Mouse (Mus musculus) c-Kit-positive CD71-positive TER-119-negative erythroid progenitor cells, embryonic 14.5 days (primary cell): Measurements from ENCODE around the gene Gm16181.

Experiments used
- DNase-seq: peaks from one replicate; pipeline ENCODE4 v3.0.0-alpha.2; 2013; ENCODE audit warnings: low read depth

The Gm16181 gene

DNA sequence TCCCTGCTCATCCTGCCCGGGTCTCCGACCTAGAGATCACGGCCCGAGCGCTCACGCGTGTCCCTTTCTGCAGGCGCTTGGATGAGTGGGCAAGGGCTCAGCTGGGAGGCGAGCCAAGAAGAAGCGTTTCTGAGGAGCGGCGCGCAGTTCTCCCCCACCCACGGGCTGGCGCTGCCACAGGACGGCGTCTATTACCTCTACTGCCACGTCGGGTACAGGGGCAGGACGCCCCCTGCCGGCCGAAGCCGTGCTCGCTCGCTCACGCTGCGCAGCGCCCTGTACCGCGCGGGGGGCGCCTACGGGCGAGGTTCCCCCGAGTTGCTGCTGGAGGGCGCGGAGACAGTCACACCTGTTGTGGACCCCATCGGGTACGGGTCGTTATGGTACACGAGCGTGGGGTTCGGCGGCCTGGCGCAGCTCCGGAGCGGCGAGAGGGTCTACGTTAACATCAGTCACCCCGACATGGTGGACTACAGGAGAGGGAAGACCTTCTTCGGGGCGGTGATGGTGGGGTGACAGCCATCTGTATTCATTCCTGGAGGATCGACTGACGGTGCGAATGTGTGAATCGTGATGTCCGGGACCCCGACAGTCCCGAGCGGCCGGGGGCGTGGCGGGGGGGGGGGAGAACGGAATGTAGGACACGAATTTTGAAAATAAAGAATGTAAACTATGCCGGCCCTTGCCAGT lies 24.9 kb upstream of the Gm16181 start:
- peak; percentile 55 for DNase-seq

DNA sequence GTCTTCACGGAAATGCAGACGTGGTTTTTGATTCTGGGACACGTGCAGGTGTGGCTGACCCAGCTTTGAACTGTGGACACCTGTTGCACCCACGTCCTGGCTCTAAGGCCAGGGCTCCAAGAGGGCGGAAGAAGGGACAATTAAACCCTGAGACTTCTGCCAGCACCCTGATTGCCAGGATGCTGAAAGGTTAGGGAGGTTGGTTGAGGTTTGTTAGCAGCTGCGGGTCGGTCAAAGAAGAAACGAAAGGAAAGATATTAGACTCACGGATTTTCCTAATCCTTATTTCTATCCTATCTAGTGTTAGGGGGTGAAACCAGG lies 24.4 kb upstream of the Gm16181 start:
- no peak for DNase-seq

DNA sequence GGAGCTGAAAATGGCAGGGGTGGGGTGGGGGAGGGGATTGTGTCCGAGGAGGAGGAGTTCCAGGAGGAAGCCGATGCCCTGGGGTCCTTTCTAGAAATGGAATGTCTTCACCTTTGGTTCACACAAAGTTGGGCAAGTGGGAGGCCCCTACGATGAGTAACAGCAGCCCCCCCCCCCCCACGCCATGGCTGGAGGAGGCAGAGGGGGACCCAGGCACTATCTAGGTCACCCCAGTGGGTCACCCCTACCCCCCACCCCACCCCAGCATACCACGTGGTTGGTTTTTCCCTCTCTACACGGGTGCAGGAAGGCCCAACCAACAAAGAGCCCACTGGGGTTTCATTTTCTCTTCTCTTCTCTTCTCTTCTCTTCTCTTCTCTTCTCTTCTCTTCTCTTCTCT lies 23.5 kb upstream of the Gm16181 start:
- no peak for DNase-seq

DNA sequence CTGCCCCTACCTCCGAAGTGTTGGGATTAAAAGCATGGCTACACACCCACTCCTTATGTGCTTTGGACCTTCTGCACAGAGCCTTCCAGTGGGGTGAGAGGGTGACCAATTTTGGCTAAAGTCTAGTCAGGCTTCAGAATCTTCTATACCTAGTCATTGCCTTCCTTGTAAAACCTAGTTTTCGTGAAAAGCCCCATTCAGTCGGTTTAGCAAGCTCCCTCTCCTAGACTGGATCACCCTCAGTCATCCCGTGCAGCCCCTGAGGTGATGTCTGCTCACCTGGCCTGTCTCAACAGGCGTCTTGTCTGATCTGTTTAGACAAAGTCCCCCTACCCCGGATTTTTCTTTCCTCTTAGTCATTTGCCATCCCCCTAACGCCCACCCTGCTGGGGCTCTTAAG lies 22.6 kb upstream of the Gm16181 start:
- DNase-seq: no peak

DNA sequence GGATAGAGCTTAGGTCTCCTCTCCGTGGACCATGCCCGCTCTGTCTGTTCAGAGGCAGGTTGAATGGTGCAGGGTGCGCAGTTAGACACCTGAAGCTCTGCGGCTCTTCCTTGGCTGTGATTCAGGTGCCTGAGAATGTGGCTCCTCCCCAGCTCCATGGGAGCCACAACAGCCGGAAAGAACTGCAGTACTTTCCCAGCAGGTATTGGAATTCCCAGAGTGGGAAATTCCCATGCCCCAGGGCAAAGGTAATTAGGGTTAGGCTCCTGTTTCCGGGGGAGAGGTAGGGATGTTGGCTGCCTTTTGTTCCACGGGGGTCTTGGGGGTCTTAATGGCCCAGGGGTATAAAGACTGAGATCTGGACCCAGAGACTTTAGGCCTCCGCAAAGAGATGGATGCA lies 21.7 kb upstream of the Gm16181 start:
- no peak for DNase-seq

DNA sequence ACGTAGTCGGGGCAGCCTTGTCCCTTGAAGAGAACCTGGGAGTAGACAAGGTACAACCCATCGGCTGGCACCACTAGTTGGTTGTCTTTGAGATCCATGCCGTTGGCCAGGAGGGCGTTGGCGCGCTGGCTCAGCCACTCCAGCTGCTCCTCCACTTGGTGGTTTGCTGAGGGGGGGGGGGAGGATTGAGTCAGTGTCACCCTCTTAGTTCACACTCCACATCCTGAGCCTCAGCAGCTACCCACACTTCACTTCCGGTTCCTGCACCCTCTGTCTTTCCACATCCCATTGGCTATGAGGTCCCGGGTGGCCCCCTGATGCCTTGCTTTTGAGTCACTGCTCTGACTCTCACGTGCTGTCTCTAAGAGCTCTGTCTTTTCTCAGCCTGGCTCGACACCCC lies 20.2 kb upstream of the Gm16181 start:
- DNase-seq: no peak

DNA sequence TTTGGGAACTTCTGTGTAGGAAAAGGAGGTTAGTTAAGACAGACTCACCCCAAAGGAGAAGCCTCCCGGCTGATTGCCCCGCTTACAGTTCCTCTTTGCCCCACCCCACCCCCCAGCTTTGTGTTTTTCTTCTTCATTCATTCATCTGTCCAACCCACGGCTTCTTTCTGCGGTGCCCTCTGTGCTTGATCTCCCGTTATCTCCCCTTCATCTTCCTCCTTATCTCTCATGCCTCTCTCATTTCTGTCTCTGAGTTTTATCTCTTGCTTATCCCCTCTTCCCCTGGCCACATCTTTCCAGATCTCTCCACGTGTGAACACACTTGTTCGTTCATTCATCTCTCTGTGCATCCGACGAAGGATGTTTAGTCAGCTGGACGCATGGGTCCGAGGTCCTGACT lies 19.5 kb upstream of the Gm16181 start:
- DNase-seq: no peak

DNA sequence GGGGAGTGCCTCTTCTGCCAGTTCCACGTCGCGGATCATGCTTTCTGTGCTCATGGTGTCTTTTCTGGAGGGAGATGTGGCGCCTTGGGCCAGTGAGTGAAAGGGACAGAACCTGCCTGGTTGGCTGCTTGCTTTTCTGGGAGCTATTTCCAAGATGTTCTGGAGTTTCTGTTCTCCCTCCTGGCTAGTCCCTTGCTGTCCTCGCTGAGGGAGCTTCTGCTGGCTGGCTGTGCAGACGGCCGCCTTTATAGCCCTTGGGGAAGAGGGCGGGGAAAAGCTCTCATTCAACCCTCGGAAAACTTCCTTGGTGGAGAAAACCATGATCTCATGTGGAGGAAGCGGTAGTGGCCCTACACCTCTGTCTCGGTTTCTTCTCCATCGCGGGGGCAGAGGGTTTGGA lies 18.8 kb upstream of the Gm16181 start, which contains the start of gene Tnf:
Tnf (minus strand) TSS at position 221 of the 400 bp plus-strand sequence.
- no peak for DNase-seq

DNA sequence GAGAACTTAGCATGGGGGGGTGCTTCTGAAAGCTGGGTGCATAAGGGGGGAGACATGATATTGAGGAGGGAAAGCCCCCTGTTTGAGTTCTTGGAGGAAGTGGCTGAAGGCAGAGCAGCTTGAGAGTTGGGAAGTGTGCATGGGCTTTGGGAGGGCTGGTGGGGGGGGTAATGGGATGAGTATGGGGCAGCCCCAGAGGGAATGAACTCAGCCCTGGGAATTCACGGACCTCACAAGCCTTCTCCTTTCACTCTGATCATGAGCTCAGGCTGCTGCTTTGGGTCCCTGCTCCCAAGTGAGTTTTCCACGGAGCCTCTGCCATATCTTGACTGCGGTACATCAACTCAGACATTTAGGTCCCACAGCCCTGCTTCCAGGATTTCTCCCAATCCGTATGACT lies 18.2 kb upstream of the Gm16181 start:
- DNase-seq: no peak

DNA sequence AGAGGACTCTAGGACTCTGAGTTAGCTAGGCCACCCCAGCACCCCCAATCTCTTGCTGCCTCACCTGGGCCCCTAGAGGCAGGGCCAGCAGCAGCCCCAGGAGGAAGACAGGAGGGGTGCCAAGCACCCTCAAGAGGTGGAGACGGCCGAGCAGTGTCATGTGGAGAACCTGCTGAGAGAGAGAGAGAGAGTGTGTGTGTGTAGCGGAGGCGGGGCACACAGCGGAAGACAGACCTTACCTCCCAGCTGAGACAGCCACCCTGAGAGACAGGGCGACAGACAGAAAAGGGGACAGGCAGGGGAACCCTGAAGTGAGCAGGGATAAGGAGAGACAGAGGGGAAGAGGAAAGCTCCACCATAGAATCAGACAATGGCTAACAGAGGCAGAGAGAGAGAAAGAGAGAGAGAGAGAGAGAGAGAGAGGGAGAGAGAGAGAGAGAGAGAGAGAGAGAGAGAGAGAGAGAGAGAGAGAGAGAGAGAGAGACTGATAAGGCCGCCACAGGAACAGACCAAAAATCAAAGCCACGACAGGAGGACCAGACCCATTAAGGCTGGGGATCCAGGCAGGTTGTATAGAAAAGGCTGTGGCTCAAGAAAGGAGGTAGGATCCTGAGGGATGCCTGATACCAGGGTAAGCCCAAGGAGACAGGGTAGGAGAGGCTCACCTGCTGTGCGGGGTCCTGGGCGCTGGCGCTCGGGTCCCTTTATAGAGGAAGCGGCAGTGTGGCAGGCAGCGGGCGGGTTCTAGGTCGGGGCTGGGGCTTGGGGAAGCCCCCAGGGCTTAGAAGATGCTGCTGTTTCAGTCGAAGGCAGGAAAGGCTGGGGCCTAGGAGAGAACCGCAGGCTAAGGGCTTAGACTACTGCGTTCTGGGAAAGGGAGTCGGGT lies 15.9 kb upstream of the Gm16181 start, which contains the start of gene Lta:
Lta (minus strand) TSS at position 858 of the 886 bp plus-strand sequence.
- no peak for DNase-seq

DNA sequence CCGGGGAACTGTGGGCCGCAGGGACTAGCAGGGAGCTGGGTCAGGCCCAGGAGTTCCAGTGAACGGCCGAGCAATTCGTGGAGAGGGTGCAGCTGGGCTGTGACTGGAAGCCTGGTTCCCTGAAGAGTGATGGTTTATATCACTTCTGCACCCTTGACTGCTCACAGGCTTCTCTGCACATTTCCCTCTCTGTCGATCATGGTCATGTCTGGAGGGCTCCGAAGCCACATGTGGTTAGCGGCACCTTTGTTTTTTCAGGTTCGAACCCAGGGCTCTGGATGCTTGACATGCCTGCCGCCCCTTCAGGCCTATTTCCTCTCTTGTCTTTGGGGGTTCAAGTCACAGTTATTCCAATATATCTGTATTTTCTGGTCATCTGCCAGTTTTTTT lies 15.3 kb upstream of the Gm16181 start:
- DNase-seq: no peak

DNA sequence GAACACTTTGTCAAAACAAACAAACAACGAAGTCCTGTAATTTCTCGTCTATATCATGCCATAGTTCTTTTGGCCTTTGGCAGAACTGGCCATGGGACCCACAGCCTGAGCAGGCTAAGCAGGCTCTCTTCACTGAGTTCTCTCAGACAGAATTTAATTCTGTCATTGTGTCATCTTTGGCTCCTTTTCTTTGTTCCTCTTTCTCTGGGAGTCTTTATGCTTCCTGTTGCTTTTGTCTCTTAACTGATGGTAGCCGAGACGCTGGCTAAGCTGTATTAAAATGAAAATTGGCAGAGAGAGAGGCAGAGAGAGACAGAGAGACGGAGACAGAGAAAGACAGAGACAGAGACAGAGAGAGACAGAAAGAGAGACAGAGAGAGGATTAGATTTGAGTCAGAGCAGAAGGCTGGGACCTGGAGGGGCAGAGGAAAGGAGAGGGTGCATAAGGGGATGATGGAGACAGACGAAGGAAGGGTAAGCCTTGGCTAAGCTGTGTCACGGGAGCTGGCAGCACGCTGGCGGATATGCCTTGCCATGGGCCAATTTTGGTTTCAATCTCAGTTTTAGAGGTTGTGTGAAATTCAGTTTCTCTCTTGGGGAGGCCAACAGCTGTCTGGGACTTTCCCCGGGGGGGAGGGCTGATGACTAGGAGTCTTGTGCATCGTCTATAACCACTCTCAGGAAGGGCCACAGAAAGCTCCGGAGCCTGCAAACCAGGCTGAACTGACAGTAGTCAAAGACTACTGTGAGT lies 10.7 kb upstream of the Gm16181 start:
- DNase-seq: no peak

DNA sequence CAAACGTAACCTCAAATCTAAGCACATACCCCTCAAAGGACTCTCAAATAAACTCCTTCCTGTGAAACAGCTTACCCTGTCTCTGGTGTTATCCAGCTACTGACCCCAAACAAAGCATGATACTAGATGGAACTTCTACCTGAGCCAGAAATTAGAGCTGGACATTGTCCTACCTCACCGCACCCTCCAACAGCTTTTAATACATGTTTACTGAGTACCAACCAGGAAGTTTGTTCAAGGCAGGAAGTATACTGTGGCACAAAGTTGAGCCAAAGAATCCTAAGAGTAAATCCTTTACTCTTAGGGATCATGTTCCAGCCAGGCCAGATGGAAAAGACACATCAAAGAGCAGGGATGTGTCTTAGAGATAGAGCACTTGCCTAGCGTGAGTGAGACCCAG lies 10.0 kb upstream of the Gm16181 start:
- no peak for DNase-seq

DNA sequence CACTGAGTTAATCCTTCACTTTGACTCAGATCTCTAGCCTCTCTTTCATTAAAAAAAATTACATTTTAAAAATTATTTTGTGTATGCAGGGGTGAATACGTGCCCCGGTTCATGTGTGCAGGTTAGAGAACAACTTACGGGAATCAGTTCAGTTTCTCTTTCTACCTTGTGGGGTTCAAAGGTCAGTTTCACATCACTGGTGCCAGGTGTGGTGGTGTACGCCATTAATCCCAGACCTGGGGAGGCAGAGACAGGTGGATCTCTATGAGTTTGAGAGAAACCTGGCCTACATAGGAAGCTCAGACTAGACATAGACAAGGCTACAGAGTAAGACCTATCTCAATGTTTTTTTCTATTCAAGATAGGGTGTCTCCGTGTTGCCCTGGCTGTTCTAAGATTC lies 7.6 kb upstream of the Gm16181 start:
- no peak for DNase-seq

DNA sequence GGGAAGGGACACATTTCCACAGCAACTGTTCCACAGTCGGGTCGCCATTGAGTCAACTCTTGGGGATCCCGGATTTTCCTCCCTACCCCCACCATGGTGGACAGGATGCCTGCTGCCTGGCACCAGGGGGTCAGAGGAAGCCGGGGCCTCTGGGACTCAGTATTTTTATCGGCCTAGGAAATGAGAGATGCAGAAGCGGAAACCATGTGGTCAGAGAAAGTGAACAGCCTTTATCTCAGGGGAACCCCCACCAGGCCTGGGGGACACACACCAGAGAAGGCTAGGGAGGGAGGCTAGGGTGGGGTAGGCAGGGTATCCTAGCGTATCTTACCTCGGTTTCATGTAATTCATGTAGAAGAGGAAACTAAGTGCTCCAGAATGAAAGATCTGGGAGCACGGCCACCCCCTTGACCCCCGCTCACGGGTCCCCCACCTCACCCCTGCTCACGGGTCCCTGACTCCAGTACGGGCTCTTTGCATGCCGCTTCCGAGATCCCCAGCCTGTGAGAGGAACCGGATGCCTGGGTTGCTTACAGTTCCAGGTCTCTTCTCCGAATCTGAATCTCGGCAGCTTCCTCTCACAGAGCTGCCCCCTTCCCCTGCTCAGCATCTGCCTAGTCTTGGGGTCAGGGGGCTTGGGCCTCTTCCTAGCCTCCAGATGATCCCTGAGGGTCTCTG lies 2.0 kb upstream of the Gm16181 start:
- DNase-seq: no peak

DNA sequence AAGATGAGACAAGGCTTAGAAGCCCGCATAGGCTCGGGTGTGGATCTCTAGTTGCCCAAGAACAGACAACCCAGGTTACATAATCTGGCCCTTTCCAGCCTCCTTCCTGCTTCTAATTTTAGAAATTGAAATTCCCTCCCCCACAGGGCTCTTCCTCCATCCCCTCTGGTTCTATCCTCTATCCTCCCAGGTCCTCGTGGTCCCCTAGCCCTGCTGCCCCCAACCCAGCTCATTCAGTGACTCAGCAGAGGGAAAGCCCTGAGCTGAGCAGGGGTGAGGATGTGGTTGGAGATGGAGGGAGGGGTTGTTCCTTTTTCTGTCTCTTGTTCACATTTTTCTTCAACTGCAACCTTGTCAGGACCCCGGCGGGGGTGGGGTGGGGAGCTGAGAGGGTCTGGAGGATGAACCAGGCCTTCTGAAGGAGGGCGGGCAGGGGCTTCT lies 1.0 kb upstream of the Gm16181 start:
- no peak for DNase-seq

DNA sequence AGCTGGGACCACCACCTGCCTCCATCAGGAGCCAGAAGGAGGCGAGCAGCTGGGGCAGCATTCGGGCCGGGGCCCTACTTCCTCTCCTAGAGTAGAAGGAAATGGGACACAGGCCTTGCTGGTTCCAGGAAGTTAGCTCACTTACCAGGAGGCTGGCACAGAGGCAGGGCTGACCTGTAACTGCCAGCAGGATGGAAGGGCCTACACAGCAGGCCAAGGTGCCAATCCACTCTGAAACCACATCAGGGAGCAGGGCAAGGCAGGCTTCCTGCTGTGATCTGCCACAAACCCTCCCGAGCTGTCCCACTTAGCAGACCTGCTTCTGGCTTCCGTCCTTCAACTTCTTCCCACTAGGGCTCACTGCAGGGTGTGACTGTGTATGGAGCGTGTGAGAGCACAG lies 1.7 kb downstream of the Gm16181 start:
- no peak for DNase-seq

DNA sequence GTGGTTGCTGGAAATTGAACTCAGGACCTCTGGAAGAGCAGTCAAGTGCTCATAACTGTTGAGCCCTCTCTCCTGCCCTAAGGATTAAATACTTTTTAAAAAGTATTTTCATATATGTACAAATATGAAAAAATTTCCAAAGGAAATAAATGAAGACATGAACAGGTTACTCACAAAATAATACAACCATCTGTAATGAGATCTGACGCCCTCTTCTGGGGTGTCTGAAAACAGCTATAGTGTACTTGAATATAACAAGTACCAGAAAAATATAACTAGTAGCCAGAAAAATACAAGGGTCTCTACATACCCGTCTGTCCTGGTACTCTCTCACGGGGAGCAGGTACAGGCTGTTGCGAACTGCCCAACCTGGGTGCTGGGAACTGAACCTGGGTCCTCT lies 4.0 kb downstream of the Gm16181 start:
- no peak for DNase-seq

DNA sequence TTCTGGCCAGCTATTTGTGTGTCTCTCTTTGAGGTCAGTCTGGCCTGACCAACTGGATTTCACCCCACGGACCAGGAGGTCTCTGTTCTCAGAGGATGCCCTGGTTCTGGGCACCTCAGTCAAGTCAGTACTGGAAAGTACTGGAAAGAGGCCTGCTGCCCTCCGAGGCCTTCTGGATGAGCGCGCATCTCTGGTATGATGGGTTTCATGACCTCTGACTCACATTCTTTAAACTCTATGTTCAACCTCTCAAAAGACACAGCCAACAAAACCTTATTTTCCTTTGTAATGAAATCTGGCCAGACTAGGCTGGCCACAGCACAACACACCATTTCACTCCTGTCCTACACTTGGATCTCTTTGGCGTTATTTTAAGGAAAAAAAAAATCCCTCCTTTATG lies 4.8 kb downstream of the Gm16181 start:
- no peak for DNase-seq

DNA sequence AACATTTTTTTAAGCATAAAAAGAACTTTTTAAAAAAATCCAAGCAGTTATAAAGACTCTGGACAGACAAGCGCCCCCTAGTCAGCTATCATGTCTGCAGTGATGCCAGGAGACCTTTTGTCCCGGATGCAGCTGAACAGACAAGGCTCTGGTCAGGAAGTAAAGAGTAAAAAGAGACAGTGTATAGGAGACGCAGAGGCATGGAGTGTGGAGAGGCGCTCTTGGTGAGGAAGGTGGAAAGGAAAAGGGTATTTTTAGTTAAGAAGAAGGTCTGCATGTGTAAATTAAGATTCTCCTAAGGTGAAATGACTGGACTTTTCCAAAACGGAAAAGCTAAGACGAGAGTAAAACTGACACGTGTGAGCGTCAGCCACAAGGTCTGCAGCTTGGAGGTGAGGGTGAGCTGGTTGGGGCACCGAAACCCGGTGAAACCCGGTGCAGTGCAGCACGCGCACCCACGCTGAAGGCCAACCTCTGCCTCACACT lies 6.0 kb downstream of the Gm16181 start:
- DNase-seq: no peak

DNA sequence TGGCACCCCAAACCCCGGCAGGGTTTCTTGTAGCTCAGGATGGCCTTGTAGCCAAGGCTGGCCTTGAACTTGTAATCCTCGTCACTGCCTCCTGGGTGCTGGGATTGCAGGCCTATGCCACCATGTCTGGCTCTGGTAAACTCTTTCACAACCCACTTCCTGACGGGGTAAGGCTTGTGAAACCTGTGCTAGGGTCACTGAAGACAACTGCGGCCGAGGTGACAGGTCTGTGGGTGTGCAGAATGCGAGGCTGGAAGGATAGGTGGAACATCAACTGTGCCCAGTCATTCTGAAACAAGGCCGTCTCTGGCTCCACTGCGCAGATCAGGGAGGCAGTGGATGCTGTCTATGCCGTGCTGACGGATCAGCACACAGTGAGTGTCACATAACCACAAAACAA lies 10.4 kb downstream of the Gm16181 start:
- DNase-seq: no peak

DNA sequence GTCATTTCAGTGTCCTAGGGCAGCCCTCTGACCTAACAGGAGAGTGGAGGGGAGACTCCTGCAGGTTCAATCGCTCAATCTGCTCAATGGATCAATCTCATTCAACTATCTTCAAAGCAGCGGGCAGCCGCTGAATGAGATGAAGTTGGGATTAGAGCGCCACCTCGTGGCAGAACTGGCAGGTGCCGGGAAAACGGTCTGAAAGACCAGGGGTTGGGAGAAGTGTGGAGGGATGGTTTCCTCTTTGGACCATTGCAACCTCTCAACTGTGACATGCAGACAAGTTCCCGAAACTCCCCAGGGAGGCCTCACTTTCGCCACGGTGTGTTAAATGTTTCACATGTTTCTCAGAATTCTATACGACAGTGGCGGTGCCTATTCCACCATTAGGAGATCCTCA lies 11.4 kb downstream of the Gm16181 start:
- peak; percentile 65 for DNase-seq
